Mouse (Mus musculus) embryonic facial prominence, embryonic 15.5 days (tissue): Measurements from ENCODE around the gene Schip1. TPM values are rescaled to one million over a fixed set of nuclear protein-coding genes. Genes with fewer than 3 reads are reported as not detected.

Experiments
- ATAC-seq: fragments of 200-750 bp; cut with Nextera tagmentation; 2 replicates; pipeline ENCODE4 v1.8.0; 2017; ENCODE audit warnings: low read depth, moderate TSS enrichment; ENCODE audit not compliant: insufficient number of reproducible peaks, low FRiP score, low TSS enrichment
- H3K27ac ChIP-seq: fragments of 300-500 bp; sonication (generic); replicated peaks from 2 replicates; pipeline ENCODE4 v1.5.1; 2015; ENCODE audit warnings: mild to moderate bottlenecking, inconsistent platforms
- H3K27me3 ChIP-seq: fragments of 300-500 bp; sonication (generic); 2 replicates; pipeline ENCODE4 v1.6.1; 2015; ENCODE audit warnings: inconsistent platforms
- H3K36me3 ChIP-seq: fragments of 300-500 bp; sonication (generic); 2 replicates; pipeline ENCODE4 v1.6.1; 2015; ENCODE audit warnings: mild to moderate bottlenecking, inconsistent platforms
- H3K4me1 ChIP-seq: fragments of 300-500 bp; sonication (generic); 2 replicates; pipeline ENCODE4 v1.6.1; 2015; ENCODE audit warnings: inconsistent platforms
- H3K4me2 ChIP-seq: fragments of 300-500 bp; sonication (generic); replicated peaks from 2 replicates; pipeline ENCODE4 v1.6.1; 2015; ENCODE audit warnings: mild to moderate bottlenecking, inconsistent platforms
- H3K4me3 ChIP-seq: fragments of 300-500 bp; sonication (generic); replicated peaks from 2 replicates; pipeline ENCODE4 v1.5.1; 2015; ENCODE audit warnings: mild to moderate bottlenecking, inconsistent platforms
- H3K9ac ChIP-seq: fragments of 300-500 bp; sonication (generic); 2 replicates; pipeline ENCODE4 v1.6.1; 2015; ENCODE audit warnings: inconsistent platforms
- H3K9me3 ChIP-seq: fragments of 300-500 bp; sonication (generic); replicated peaks from 2 replicates; pipeline ENCODE4 v1.6.1; 2016; ENCODE audit warnings: inconsistent platforms
- WGBS: fragments of 180-500 bp; shearing (Covaris S2); methylation state at CpG from one replicate; pipeline ENCODE4 v1.1.7; 2015; 5-methylcytosine and 5-hydroxymethylcytosine counted together
- polyA plus RNA-seq: library from polyadenylated mRNA; unstranded; fragments of >200 nt; fragmentation: Nextera tagmentation; extraction: Ambion mirVana; gene quantifications from 2 replicates; pipeline ENCODE4 v1.2.1, GENCODE M21; 2015

Schip1 gene
- polyA plus RNA-seq, 1 experiment from 2014 or later = 30.9 TPM

GRCm38 (mm10) chr3:68494296-68495095 lies 429.9 kb downstream of the Schip1 start:
- Histone ChIP-seq H3K9ac (peak overlapping the region; percentile 39), H3K9me3 (no peaks in the 10 kb centered on the region), H3K4me1 (peaks cover 29% of the 10 kb centered on the region), H3K4me3 (peak overlapping the region; percentile 57), H3K36me3 (no peaks in the 10 kb centered on the region), H3K27ac (peak overlapping the region; percentile 87), H3K4me2 (peak overlapping the region; percentile 99), H3K27me3 (no peaks in the 10 kb centered on the region)
- WGBS = under 1% methylated on average over 68 of the region's 68 CpGs
- ATAC-seq = peak; percentile 22

- Histone ChIP-seq H3K9me3 (no peaks in the 10 kb centered on the region), H3K4me1 (peaks cover 29% of the 10 kb centered on the region), H3K4me2 (peak overlapping the region; percentile 99), H3K27ac (peak overlapping the region; percentile 87), H3K9ac (peak overlapping the region; percentile 39), H3K4me3 (peak overlapping the region; percentile 57), H3K27me3 (no peaks in the 10 kb centered on the region), H3K36me3 (no peaks in the 10 kb centered on the region)
- peak; percentile 49; the same call in 1 of the 2 replicates for ATAC-seq
- WGBS = under 1% methylated on average over 38 of the region's 38 CpGs
Measured at GRCm38 (mm10) chr3:68495096-68495735, 430.6 kb downstream of the Schip1 start.

- ATAC-seq = no peak
- H3K36me3 ChIP-seq = no peaks in the 10 kb centered on the region
- peak overlapping the region; percentile 87 for H3K27ac ChIP-seq
- H3K4me3 ChIP-seq = peak overlapping the region; percentile 57
- 0 out of 2 replicates have a peak overlapping the region, but pooled peaks have one; percentile 39 for H3K9ac ChIP-seq
- no peaks in the 10 kb centered on the region for H3K9me3 ChIP-seq
- H3K4me2 ChIP-seq = peak overlapping the region; percentile 99
- 4% methylated on average over 9 of the region's 9 CpGs for WGBS
- H3K4me1 ChIP-seq = peaks cover 29% of the 10 kb centered on the region
- H3K27me3 ChIP-seq = no peaks in the 10 kb centered on the region
Measured at GRCm38 (mm10) chr3:68495736-68496242, 431.2 kb downstream of the Schip1 start.

DNA sequence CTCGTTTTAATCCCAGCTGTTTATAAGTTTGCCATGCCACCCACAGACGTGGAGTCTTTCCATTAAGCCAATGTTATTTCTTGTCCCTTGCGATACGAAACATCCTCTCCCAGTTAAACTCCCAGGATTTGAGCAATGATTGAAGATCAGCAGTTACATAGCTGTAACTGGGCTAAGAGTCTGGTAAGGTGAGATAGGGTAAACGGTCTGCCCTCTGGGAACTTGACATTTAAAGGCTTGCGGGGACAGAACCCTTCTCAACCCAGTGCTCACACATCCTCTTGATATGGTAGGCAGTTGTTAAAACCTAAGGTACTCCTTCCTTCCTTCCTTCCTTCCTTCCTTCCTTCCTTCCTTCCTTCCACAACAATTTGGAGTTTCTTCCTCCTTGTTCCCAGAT lies 431.9 kb downstream of the Schip1 start:
- H3K27me3 ChIP-seq = no peaks in the 10 kb centered on the region
- peak overlapping the region; percentile 99 for H3K4me2 ChIP-seq
- H3K4me3 ChIP-seq = no peak overlapping the region
- WGBS = 42% methylated on average over 6 of the region's 6 CpGs
- H3K9ac ChIP-seq = no peak overlapping the region
- H3K9me3 ChIP-seq = no peaks in the 10 kb centered on the region
- no peak for ATAC-seq
- no peak overlapping the region for H3K27ac ChIP-seq
- peaks cover 29% of the 10 kb centered on the region for H3K4me1 ChIP-seq
- H3K36me3 ChIP-seq = no peaks in the 10 kb centered on the region

DNA sequence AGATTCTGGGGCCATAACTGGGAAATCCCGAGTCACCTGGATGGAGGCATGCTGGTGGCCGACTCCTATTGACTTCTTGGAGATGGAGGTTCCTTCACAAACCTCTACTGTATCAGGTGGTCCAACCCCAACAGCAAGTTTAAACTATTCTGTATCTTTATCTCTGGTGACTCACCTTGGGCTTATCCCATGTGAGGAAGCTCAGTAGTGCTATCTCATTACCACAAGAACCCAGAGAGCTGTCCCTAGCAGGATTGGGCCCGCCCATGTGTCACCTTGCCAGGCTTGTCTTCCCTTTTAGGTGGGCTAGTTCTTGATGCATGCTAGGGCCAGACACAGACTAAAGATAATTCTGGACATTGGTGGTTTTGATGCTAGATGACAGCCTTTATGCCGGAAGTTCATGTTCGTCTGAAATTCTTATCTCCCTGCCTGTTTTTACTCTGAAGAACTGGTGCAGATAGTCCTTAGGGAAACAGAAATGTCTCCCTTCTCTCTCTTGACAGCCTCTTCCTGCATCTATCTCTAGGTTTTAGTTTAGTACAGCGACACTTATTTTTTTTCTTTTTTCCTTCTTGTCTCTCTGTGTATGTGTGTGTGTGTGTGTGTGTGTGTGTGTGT lies 435.0 kb downstream of the Schip1 start:
- Histone ChIP-seq H3K27ac (no peak overlapping the region), H3K36me3 (no peaks in the 10 kb centered on the region), H3K4me1 (peaks cover 12% of the 10 kb centered on the region; the same call in 1 of the 2 replicates), H3K9me3 (no peaks in the 10 kb centered on the region), H3K4me2 (no peak overlapping the region), H3K9ac (no peak overlapping the region), H3K27me3 (no peaks in the 10 kb centered on the region), H3K4me3 (no peak overlapping the region)
- 84% methylated on average over 6 of the region's 6 CpGs for WGBS
- ATAC-seq = no peak

- H3K4me3 ChIP-seq = no peak overlapping the region
- no peak overlapping the region for H3K27ac ChIP-seq
- H3K4me1 ChIP-seq = peaks cover 17% of the 10 kb centered on the region; the same call in 1 of the 2 replicates
- no peaks in the 10 kb centered on the region for H3K27me3 ChIP-seq
- no peaks in the 10 kb centered on the region for H3K9me3 ChIP-seq
- no peaks in the 10 kb centered on the region for H3K36me3 ChIP-seq
- no peak for ATAC-seq
- no peak overlapping the region for H3K4me2 ChIP-seq
- WGBS = 77% methylated on average over 3 of the region's 3 CpGs
- H3K9ac ChIP-seq = no peak overlapping the region
Measured at GRCm38 (mm10) chr3:68504838-68505237, 440.2 kb downstream of the Schip1 start.

- H3K27me3 ChIP-seq = no peaks in the 10 kb centered on the region
- H3K4me3 ChIP-seq = no peak overlapping the region
- no peak overlapping the region for H3K9ac ChIP-seq
- no peaks in the 10 kb centered on the region for H3K9me3 ChIP-seq
- whole genome bisulfite sequencing = 49% methylated on average over 7 of the region's 7 CpGs
- no peak for ATAC-seq
- no peak overlapping the region for H3K27ac ChIP-seq
- no peak overlapping the region for H3K4me2 ChIP-seq
- H3K4me1 ChIP-seq = peaks cover 17% of the 10 kb centered on the region; the same call in 1 of the 2 replicates
- H3K36me3 ChIP-seq = no peaks in the 10 kb centered on the region
Measured at GRCm38 (mm10) chr3:68506769-68507318, 442.2 kb downstream of the Schip1 start.

- no peak overlapping the region for H3K4me2 ChIP-seq
- H3K9me3 ChIP-seq = no peaks in the 10 kb centered on the region
- WGBS = 52% methylated on average over 6 of the region's 6 CpGs
- no peak overlapping the region for H3K4me3 ChIP-seq
- no peaks in the 10 kb centered on the region for H3K27me3 ChIP-seq
- no peak overlapping the region for H3K9ac ChIP-seq
- H3K27ac ChIP-seq = peak overlapping the region; percentile 9; the same call in 1 of the 2 replicates
- peak; percentile 34; the same call in 1 of the 2 replicates for ATAC-seq
- peaks cover 17% of the 10 kb centered on the region; the same call in 1 of the 2 replicates for H3K4me1 ChIP-seq
- H3K36me3 ChIP-seq = no peaks in the 10 kb centered on the region
Measured at GRCm38 (mm10) chr3:68508629-68509028, 444.0 kb downstream of the Schip1 start.

DNA sequence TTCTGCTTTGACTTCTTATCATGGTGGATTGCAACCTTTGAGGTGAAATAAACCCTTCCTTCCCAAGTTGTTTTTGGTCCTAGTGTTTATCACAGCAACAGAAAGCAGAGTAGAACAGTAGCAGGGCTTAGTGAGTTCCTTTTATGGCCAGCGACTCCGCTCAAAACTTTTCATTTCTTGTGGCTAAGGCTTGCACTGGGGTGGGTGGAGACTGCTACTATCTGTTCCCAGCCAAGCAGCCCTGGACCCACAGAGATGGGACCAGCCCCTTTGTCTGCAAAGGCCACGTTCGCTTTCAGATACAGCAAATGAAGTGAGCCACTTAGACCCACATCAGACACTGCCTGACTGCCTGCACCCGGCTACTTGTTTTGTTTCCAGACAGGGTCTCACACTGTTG lies 446.3 kb downstream of the Schip1 start:
- H3K9ac ChIP-seq = no peak overlapping the region
- no peak overlapping the region for H3K4me3 ChIP-seq
- ATAC-seq = no peak
- no peak overlapping the region for H3K4me2 ChIP-seq
- no peaks in the 10 kb centered on the region for H3K36me3 ChIP-seq
- peaks cover 17% of the 10 kb centered on the region; the same call in 1 of the 2 replicates for H3K4me1 ChIP-seq
- WGBS = 84% methylated on average over 5 of the region's 5 CpGs
- no peaks in the 10 kb centered on the region for H3K9me3 ChIP-seq
- H3K27ac ChIP-seq = no peak overlapping the region
- no peaks in the 10 kb centered on the region for H3K27me3 ChIP-seq

DNA sequence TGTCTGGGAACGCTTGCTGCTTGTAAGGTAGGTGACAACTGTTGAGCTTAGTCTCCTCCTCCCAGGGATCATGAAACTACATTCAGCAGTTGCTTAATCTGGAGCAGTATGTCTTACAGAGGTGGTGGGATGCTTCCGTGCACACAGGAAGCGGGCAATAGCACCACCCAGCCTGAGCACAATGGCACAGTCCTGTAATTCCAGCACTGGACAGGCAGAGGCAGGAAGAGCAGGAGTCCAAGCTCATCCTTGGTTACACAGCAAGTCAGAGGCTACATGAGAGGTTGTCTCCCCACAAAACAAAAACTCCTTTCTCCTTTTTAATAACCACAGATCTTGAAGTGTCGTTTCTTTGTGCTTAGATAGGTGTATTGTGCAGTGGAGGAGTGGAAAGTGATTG lies 447.1 kb downstream of the Schip1 start:
- H3K4me2 ChIP-seq = no peak overlapping the region
- no peaks in the 10 kb centered on the region for H3K36me3 ChIP-seq
- no peaks in the 10 kb centered on the region for H3K27me3 ChIP-seq
- no peak overlapping the region for H3K4me3 ChIP-seq
- no peaks in the 10 kb centered on the region for H3K9me3 ChIP-seq
- no peak overlapping the region for H3K9ac ChIP-seq
- ATAC-seq = no peak
- 71% methylated on average over 4 of the region's 4 CpGs for WGBS
- peaks cover 16% of the 10 kb centered on the region for H3K4me1 ChIP-seq
- no peak overlapping the region for H3K27ac ChIP-seq

- WGBS = 61% methylated on average over 11 of the region's 11 CpGs
- Histone ChIP-seq H3K27me3 (no peaks in the 10 kb centered on the region), H3K4me1 (peaks cover 10% of the 10 kb centered on the region)
Measured at GRCm38 (mm10) chr3:68512327-68512726, 447.7 kb downstream of the Schip1 start.

More at GRCm38 (mm10) chr3:68512327-68512726, 447.7 kb downstream of the Schip1 start:
- no peak overlapping the region for H3K4me3 ChIP-seq
- ATAC-seq = no peak
- H3K9me3 ChIP-seq = no peaks in the 10 kb centered on the region
- H3K9ac ChIP-seq = no peak overlapping the region
- H3K36me3 ChIP-seq = no peaks in the 10 kb centered on the region
- no peak overlapping the region for H3K4me2 ChIP-seq
- no peak overlapping the region for H3K27ac ChIP-seq
